Mouse (Mus musculus): ENCODE data around the gene Atp5d.

DNA sequence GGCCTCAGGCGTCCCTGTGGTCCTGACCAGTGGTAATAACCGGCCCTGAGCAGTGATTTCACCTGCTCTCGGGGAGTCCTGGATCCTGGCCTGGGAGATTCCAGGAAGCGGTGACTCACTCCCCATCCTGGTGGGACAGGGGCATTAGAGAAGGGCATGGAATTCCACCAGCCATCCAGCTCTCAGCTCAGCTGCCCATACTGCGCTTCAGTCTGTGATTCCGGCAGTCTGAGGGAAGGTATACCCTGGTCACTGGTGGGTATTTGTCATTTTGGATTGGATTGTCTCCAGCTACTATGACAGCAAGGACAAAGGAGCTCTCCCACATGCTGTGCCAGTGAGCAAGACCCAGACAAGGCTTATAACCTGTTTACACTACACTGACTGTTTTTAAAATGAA, 30.8 kb upstream of the Atp5d start:
- no peak for TF ChIP-seq CTCF (IDR thresholded peaks at IDR 0.05; ENCODE audit: low read depth, low read length)
- no peak for TF ChIP-seq EP300 (IDR thresholded peaks at IDR 0.05; ENCODE audit: insufficient read depth, low read depth, low read length)
